Mouse (Mus musculus) cerebellum, adult 2 months (tissue): Measurements from ENCODE around the gene Lipk.

Source experiments
- CTCF ChIP-seq: fragments of 200-500 bp; IDR thresholded peaks from 2 replicates; pipeline ENCODE4 v1.5.1; 2011; ENCODE audit warnings: low read depth, mild to moderate bottlenecking, control low read depth, low read length, moderate library complexity, borderline replicate concordance; ENCODE audit not compliant: insufficient read depth
- POLR2A ChIP-seq: fragments of 200-500 bp; IDR thresholded peaks from 2 replicates; pipeline ENCODE4 v1.6.1; 2011; ENCODE audit warnings: low read length, control low read depth, borderline replicate concordance; ENCODE audit not compliant: insufficient read depth

DNA sequence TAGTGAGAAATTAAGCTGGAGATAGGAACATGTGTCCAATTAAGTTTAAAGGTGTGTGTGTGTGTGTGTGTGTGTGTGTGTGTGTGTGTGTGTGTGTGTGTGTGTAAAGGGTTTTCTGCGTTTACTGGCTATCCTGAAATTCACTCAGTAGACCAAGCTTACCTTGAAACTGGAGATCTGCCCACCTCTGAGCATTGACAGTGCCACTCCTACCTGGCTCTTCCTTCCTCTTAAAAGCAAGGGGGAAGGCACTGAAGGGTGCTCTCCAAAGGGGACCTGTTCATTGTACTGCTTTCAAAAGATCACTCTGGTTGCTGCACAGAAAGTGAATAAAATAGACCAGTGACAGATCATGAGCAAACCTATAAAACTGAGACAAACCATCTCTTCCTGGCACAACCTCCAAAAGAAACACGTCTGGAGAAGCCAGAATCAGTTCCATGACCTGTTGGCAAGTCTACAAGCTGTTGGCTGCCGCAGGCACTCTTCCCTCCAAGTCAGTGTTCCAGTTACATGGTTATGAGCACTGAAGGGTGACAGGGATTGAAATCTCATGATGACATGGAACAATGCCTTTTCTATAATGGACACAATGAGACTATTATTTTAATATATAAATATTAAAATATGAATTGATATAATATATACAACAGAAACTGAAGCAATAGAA is 81.1 kb downstream of the Lipk start:
- TF ChIP-seq POLR2A (no peak), CTCF (no peak)
